Mouse (Mus musculus): ENCODE results near the gene 1810010D01Rik.

DNA sequence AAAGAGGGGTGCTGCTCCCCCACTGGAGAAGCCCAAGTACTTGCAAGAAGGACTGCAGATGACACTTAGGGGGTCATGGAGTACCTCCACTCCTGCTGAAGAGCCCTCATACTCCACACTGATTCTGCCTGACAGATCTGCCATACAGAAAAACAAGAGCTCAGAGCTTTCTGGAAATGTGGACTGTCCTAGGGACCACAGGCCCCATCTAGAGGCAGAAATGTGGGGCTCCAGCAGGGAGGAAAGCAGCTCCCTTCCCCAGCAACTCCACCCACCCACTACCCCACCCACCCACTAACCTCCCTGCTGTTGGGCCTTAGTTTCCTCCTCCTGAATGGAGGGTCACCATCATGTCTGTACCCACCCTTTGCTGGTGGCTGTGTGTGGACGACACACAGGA lies 8.7 kb upstream of the 1810010D01Rik start:
- no peak for TF ChIP-seq MAX (IDR thresholded peaks at IDR 0.05; ENCODE audit: low read length)
- no peak for TF ChIP-seq POLR2AphosphoS2 (IDR thresholded peaks at IDR 0.05; ENCODE audit: low read depth, low read length)
- TF ChIP-seq TCF12 (IDR thresholded peaks at IDR 0.05; ENCODE audit: low read depth, low read length): no peak
- TF ChIP-seq CTCF (conservative IDR thresholded peaks at IDR 0.05 in 1 of 2, IDR thresholded peaks at IDR 0.05 in 1 of 2; ENCODE audit: low read depth in 2 of 2, low read length in 2 of 2): 0 out of 4 replicates have a peak, but pooled peaks of 1 of the 2 experiments have one; percentile 5
- TF ChIP-seq EP300 (IDR thresholded peaks at IDR 0.05; ENCODE audit: low read length): no peak
- no peak for TF ChIP-seq MEF2A (IDR thresholded peaks at IDR 0.05; ENCODE audit: borderline replicate concordance, low read depth, low read length)
- no peak for TF ChIP-seq KAT2A (IDR thresholded peaks at IDR 0.05; ENCODE audit: insufficient replicate concordance, low read length)
- no peak for TF ChIP-seq TBP (conservative IDR thresholded peaks at IDR 0.05; ENCODE audit: low read depth, low read length)
- no peak for TF ChIP-seq MXI1 (IDR thresholded peaks at IDR 0.05; ENCODE audit: low read depth, low read length)
- no peak for TF ChIP-seq ZC3H11A (IDR thresholded peaks at IDR 0.05; ENCODE audit: low read depth, low read length)

Measured in CH12.LX (cell line).